Mouse (Mus musculus): ENCODE measurements at regions not wholly inside any gene's neighbourhood (a gene's known extent, or its start where the extent isn't known, plus 50 kb on each side); places are given as distances from the start of the nearest gene placed in this dataset.
A peak's percentile ranks its signal among the peaks of the same experiment; 100 is the strongest.

GRCm38 (mm10) chr12:105092730-105093440 is 52.9 kb upstream of the Tcl1b2 start:
- Histone ChIP-seq H3K9me3 (replicated peaks; ENCODE audit: control insufficient read depth, low read length) (no peaks in the 10 kb centered on the region), H3K27ac (ENCODE audit: low read depth, low read length) (peak overlapping the region; percentile 52; the same call in 1 of the 2 replicates), H3K4me2 (ENCODE audit: low read length) (no peak overlapping the region), H3K9ac (ENCODE audit: low read length) (no peak overlapping the region), H3K36me3 (ENCODE audit: control insufficient read depth, insufficient read depth, low read length) (no peaks in the 10 kb centered on the region), H3K4me3 (ENCODE audit: low read depth, low read length) (no peak overlapping the region), H3K4me1 (ENCODE audit: control insufficient read depth, insufficient read depth, low read length) (peaks cover 12% of the 10 kb centered on the region), H3K27me3 (replicated peaks; ENCODE audit: control insufficient read depth, insufficient read depth, low read length) (no peaks in the 10 kb centered on the region)
- DNase-seq (ENCODE audit: low spot score): peak; percentile 52
- 56% methylated on average over 9 of the region's 9 CpGs for WGBS
- ATAC-seq: 0 out of 2 replicates have a peak, but pooled peaks have one; percentile 18

- Histone ChIP-seq H3K4me1 (ENCODE audit: control insufficient read depth, insufficient read depth, low read length) (peaks cover 12% of the 10 kb centered on the region), H3K9me3 (replicated peaks; ENCODE audit: control insufficient read depth, low read length) (no peaks in the 10 kb centered on the region), H3K27ac (ENCODE audit: low read depth, low read length) (peak overlapping the region; percentile 52; the same call in 1 of the 2 replicates), H3K36me3 (ENCODE audit: control insufficient read depth, insufficient read depth, low read length) (no peaks in the 10 kb centered on the region), H3K27me3 (replicated peaks; ENCODE audit: control insufficient read depth, insufficient read depth, low read length) (no peaks in the 10 kb centered on the region), H3K9ac (ENCODE audit: low read length) (no peak overlapping the region), H3K4me2 (ENCODE audit: low read length) (no peak overlapping the region), H3K4me3 (ENCODE audit: low read depth, low read length) (no peak overlapping the region)
- ATAC-seq (peak; percentile 93), DNase-seq (ENCODE audit: low spot score) (peak; percentile 88)
- 34% methylated on average over 6 of the region's 6 CpGs for WGBS
Measured at GRCm38 (mm10) chr12:105093509-105093908, 52.3 kb upstream of the Tcl1b2 start.
